Mouse (Mus musculus) kidney, adult 2 months (tissue): ENCODE results near the gene 5330417C22Rik. TPM values are rescaled to one million over a fixed set of nuclear protein-coding genes. Genes with fewer than 3 reads are reported as not detected.
"Not testable (repeated sequence)": the region's sequence is repeated elsewhere in the genome, so short reads cannot be mapped to it uniquely, and the experiment has no call there.

ENCODE experiments used
- DNase-seq: peaks from one replicate; pipeline ENCODE4 v3.0.0; 2021
- H3K27ac ChIP-seq: fragments of 200-500 bp; 2 replicates; pipeline ENCODE4 v1.5.1; 2012; ENCODE audit warnings: low read depth, low read length, control low read depth, inconsistent platforms; ENCODE audit not compliant: insufficient read depth
- H3K27me3 ChIP-seq: fragments of 200-500 bp; replicated peaks from 2 replicates; pipeline ENCODE4 v1.6.1; 2012; ENCODE audit warnings: mild to moderate bottlenecking, moderate library complexity, low read length, inconsistent platforms; ENCODE audit not compliant: control insufficient read depth, insufficient read depth
- H3K36me3 ChIP-seq: fragments of 200-500 bp; 2 replicates; pipeline ENCODE4 v1.6.1; 2012; ENCODE audit warnings: mild to moderate bottlenecking, moderate library complexity, low read length, inconsistent platforms; ENCODE audit not compliant: control insufficient read depth, insufficient read depth
- H3K4me1 ChIP-seq: fragments of 200-500 bp; 2 replicates; pipeline ENCODE4 v1.6.1; 2011; ENCODE audit warnings: low read length; ENCODE audit not compliant: control insufficient read depth, insufficient read depth
- H3K4me3 ChIP-seq: fragments of 200-500 bp; 2 replicates; pipeline ENCODE4 v1.5.1; 2011; ENCODE audit warnings: mild to moderate bottlenecking, low read depth, low read length, control low read depth; ENCODE audit not compliant: insufficient read depth
- CTCF ChIP-seq: fragments of 200-500 bp; conservative IDR thresholded peaks from 2 replicates; pipeline ENCODE4 v1.5.1; 2011; ENCODE audit warnings: low read depth, mild to moderate bottlenecking, control low read depth, low read length, moderate library complexity, mixed read lengths; ENCODE audit not compliant: insufficient read depth, insufficient read length
- POLR2A ChIP-seq: fragments of 200-500 bp; IDR thresholded peaks from one replicate; pipeline ENCODE4 v1.6.1; 2011; ENCODE audit warnings: low read depth, low read length, control low read depth
- WGBS: fragments of 180-500 bp; shearing (Covaris S2); methylation state at CpG from one replicate; pipeline ENCODE4 v1.1.7; 2018; 5-methylcytosine and 5-hydroxymethylcytosine counted together
- polyA plus RNA-seq: library from polyadenylated mRNA; depleted of rRNA; stranded (reverse); fragments of >200 nt; gene quantifications from 2 replicates; pipeline ENCODE4 v1.2.3, GENCODE M21; 2012

Gene 5330417C22Rik
- polyA plus RNA-seq, 1 experiment, result 0.25 TPM

DNA sequence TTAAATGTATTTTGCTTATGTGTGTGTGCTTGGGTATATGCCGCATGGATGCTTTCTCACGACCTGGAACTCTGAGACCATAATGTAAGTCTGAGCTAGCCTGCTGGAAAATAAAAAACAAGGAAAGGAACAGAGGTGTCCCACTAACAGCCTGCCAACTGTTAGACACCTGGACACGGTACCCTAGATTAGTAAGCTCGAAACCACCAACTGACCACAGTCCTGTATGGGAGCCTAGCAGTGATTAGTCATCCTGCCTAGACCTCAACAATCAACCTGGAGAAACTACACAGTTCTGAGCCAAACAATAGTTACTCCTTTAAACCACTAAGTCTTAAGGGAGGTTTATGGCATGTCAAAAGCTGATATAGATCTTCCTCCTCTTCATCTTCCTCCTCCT is 12.9 kb downstream of the 5330417C22Rik start:
- 82% methylated on average over 4 of the region's 4 CpGs for WGBS
- Histone ChIP-seq H3K4me1 (no peaks in the 10 kb centered on the region), H3K27ac (no peak overlapping the region), H3K36me3 (no peaks in the 10 kb centered on the region), H3K4me3 (no peak overlapping the region), H3K27me3 (no peaks in the 10 kb centered on the region)
- DNase-seq, result no peak
- TF ChIP-seq POLR2A (no peak), CTCF (no peak)

DNA sequence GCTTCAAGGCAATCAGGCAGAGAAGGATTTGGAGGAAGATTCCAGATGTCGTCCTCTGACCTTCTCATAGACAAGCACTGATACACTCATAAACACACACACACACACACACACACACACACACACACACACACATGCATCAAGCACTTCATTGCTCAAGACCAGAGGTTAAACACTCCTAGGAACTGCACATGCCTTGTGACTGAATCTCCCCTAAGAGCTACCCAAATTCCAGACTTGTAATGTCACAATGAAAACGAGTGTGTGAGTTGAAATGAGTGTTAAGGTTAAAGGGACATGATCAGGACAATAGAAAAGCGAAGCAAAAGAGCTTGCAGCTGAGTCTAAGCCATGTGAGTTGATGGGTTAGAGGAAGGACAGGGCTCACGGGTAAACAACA is 18.1 kb downstream of the 5330417C22Rik start:
- Histone ChIP-seq H3K27ac (no peak overlapping the region), H3K4me3 (no peak overlapping the region), H3K4me1 (no peaks in the 10 kb centered on the region), H3K27me3 (no peaks in the 10 kb centered on the region), H3K36me3 (no peaks in the 10 kb centered on the region)
- no peak for DNase-seq
- 51% methylated on average over 4 of the region's 4 CpGs for WGBS
- TF ChIP-seq POLR2A (no peak), CTCF (no peak)

DNA sequence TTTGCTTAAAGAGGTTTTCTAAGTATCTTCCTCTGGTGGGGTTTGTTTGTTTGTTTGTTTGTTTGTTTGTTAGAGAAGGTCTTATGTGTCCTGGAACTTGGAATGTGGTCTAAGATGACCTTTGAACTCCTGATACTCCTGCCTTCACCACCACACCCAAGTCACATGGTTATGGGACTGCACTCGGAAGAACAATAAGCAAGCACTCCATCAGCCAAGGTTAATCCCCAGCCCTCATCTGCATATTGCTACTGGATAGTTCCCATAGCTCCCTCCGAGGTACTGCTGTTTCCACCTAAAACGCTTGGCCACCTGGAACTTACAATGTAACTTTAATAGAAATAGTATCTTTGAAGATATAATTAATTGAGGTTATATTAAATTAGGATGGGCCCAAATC is 22.9 kb downstream of the 5330417C22Rik start:
- DNase-seq, result no peak
- TF ChIP-seq CTCF, result no peak
- no peak for TF ChIP-seq POLR2A
- Histone ChIP-seq H3K36me3 (no peaks in the 10 kb centered on the region), H3K4me1 (no peaks in the 10 kb centered on the region), H3K27me3 (no peaks in the 10 kb centered on the region), H3K4me3 (no peak overlapping the region), H3K27ac (no peak overlapping the region)
- WGBS, result 60% methylated on average over 3 of the region's 3 CpGs

DNA sequence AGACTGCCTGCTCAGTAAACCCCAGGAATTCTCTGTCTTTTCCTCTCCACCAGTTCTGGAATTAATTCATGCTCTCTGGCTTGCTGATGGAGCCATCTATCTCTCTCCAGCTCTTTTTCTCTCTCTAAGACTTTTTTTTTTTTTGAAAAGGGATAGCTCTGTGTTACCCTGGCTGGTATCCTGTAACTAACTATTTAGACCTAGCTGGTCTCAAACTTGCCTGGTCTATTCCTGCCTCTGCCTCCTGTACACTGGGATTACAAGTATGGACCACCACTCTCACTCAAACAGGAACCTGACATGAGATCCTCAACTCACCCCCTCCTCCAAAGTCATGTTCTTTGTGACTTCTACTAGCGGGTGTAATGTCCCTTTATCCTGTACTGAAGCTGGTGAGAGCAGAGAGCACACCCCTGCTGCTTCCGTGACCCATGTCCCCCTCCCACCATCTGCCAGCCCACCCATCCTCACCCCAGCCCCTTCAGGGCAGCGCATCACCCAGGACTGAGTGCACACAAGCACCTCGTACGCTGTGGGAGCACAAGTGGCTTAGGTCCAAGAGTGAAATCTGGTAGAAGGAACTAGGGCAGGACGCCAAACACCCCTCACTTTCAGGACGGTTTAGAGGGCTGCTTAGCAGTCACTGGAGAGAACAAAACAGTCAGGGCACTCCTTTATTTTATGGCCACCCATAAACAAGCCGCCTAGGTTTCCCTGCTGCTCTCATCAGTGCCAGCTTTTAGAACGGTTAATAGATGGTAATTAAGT is 25.4 kb downstream of the 5330417C22Rik start:
- TF ChIP-seq POLR2A (no peak), CTCF (no peak)
- no peak for DNase-seq
- Histone ChIP-seq H3K4me3 (no peak overlapping the region), H3K27me3 (no peaks in the 10 kb centered on the region), H3K27ac (no peak overlapping the region), H3K4me1 (no peaks in the 10 kb centered on the region), H3K36me3 (no peaks in the 10 kb centered on the region)
- WGBS, result 27% methylated on average over 9 of the region's 9 CpGs

DNA sequence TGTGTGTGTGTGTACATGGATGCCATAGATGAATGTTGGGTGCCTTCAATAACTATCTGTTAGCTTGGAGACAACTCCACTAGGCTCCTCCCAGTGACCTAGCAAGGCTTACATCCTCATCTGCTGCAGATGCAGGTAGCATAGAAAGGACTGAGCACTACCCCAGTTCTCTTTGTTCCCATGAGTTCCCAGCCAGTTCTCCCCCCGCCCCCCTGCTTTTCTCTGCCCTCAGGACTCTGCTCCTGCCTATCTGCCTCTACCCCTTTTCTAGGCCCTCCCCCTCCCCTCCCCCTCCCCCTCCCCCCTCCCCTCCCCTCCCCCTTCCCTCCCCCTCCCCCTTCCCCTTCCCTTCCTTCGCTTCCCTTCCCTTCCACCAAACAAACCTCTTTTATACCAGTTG is 26.2 kb downstream of the 5330417C22Rik start:
- WGBS, result 56% methylated on average over 2 of the region's 2 CpGs

DNA sequence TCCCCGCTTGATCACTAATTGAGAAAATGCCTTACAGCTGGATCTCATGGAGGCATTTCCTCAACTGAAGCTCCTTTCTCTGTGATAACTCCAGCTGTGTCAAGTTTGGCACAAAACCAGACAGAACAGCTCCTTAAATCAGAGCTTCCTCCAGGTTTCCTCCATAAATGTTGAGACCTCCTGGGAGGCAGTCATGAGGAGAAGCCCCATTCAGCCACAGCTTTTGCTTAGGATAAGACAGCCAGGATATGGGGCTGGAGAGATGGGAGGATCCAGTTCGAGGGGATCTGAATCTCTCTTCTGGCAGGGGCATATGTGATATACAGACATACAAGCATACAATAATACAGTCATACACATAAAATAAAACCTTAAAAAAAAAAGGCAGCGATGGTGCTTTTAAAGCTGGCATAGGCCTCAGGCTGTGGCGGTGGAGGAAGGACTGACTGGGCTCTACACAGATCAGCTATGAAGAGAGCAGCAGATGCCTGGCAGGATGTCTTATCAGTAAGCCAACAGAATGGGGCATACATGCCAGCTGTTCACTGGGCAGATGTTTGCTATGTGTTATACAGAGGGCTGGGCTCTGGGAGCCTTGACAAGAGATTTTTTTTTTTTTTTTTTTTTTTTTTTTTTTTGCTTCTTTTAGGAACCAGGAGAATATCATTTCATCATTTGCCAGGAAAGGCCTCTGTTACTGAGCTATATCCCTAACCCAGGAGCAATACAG is 27.4 kb downstream of the 5330417C22Rik start:
- Histone ChIP-seq H3K36me3 (no peaks in the 10 kb centered on the region), H3K4me1 (peaks cover 5% of the 10 kb centered on the region), H3K27ac (no peak overlapping the region), H3K27me3 (no peaks in the 10 kb centered on the region), H3K4me3 (no peak overlapping the region)
- 80% methylated on average over 4 of the region's 4 CpGs for WGBS
- no peak for TF ChIP-seq POLR2A
- TF ChIP-seq CTCF, result no peak
- no peak for DNase-seq

More for the DNA sequence above, 26.2 kb downstream of the 5330417C22Rik start:
- no peaks in the 10 kb centered on the region for H3K36me3 ChIP-seq
- H3K27ac ChIP-seq, result no peak overlapping the region
- DNase-seq, result no peak
- no peaks in the 10 kb centered on the region for H3K27me3 ChIP-seq
- TF ChIP-seq POLR2A (no peak), CTCF (no peak)
- no peaks in the 10 kb centered on the region for H3K4me1 ChIP-seq
- H3K4me3 ChIP-seq, result no peak overlapping the region

DNA sequence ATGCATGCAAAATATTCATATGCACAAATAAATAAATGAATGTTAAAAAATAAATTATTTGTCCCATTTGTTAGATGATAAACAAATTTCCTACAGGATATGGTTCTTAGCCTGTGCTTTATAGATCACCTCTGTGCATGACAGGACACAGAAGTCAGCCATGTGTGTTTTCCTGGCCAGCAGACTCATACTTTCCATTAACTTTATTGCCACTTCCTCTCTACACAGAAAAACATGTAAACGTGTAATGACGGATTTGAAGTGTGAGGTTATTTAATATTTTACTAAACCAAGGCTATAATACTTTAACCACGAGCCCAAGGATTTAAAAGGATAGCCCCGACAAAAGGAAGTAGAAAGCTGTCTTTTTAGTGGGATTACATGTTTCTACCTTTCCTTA is 32.4 kb downstream of the 5330417C22Rik start:
- 17% methylated on average over 4 of the region's 4 CpGs for WGBS
- TF ChIP-seq CTCF, result no peak

DNA sequence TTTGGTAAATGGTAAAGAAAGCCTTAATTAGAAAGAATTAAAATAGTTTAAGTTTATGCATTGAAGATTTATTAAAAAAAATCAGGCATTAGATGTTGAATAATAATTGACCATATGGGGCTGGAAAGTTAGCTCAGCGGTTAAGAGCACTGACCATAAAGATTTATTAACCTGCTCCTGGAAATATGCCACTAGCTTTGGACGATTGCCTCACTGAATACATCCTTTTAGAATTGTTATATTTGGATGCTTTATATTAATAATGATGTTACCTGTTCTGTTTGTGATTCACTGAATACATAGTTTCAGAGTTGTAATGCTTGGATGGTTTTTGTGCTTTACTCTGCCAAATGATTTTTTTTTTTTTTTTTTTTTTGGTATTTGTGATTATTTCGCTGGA is 34.9 kb downstream of the 5330417C22Rik start:
- not testable (repeated sequence) for H3K36me3 ChIP-seq, H3K4me1 ChIP-seq, H3K4me3 ChIP-seq, H3K27me3 ChIP-seq, H3K27ac ChIP-seq
- DNase-seq, result peak; percentile 19
- 28% methylated on average over 3 of the region's 3 CpGs for WGBS

More for the DNA sequence above, 32.4 kb downstream of the 5330417C22Rik start:
- H3K4me1 ChIP-seq, result peaks cover 5% of the 10 kb centered on the region
- no peaks in the 10 kb centered on the region for H3K36me3 ChIP-seq
- H3K27ac ChIP-seq, result no peak overlapping the region
- H3K4me3 ChIP-seq, result no peak overlapping the region
- no peaks in the 10 kb centered on the region for H3K27me3 ChIP-seq
- peak; percentile 20 for DNase-seq
